Mouse (Mus musculus) hindbrain, postnatal 0 days (tissue): Measurements from ENCODE around the gene Gm10974. TPM values are rescaled to one million over a fixed set of nuclear protein-coding genes. Genes with fewer than 3 reads are reported as not detected.

ENCODE experiments used
- ATAC-seq: fragments of 200-750 bp; cut with Nextera tagmentation; 2 replicates; pipeline ENCODE4 v1.8.0; 2017; ENCODE audit warnings: mild to moderate bottlenecking, moderate TSS enrichment, moderate library complexity
- DNase-seq: peaks from one replicate; pipeline ENCODE4 v3.0.0-alpha.2; 2015; ENCODE audit warnings: low spot score
- H3K27ac ChIP-seq: fragments of 300-500 bp; sonication (generic); 2 replicates; pipeline ENCODE4 v1.5.1; 2014; ENCODE audit warnings: mild to moderate bottlenecking
- H3K27me3 ChIP-seq: fragments of 300-500 bp; sonication (generic); 2 replicates; pipeline ENCODE4 v1.6.1; 2014; ENCODE audit warnings: low read length, mixed read lengths; ENCODE audit not compliant: insufficient read depth
- H3K36me3 ChIP-seq: fragments of 300-500 bp; sonication (generic); 2 replicates; pipeline ENCODE4 v1.6.1; 2014; ENCODE audit warnings: low read length, mixed read lengths; ENCODE audit not compliant: insufficient read depth
- H3K4me1 ChIP-seq: fragments of 300-500 bp; sonication (generic); 2 replicates; pipeline ENCODE4 v1.6.1; 2014; ENCODE audit warnings: antibody characterized with exemption, low read length, mixed read lengths; ENCODE audit not compliant: insufficient read depth
- H3K4me2 ChIP-seq: fragments of 300-500 bp; sonication (generic); 2 replicates; pipeline ENCODE4 v1.6.1; 2014; ENCODE audit warnings: low read depth, mild to moderate bottlenecking, low read length, moderate library complexity, mixed read lengths
- H3K4me3 ChIP-seq: fragments of 300-500 bp; sonication (generic); 2 replicates; pipeline ENCODE4 v1.5.1; 2014; ENCODE audit warnings: low read length
- H3K9ac ChIP-seq: fragments of 300-500 bp; sonication (generic); replicated peaks from 2 replicates; pipeline ENCODE4 v1.6.1; 2014; ENCODE audit warnings: mild to moderate bottlenecking, low read length, moderate library complexity, mixed read lengths
- H3K9me3 ChIP-seq: fragments of 300-500 bp; sonication (generic); 2 replicates; pipeline ENCODE4 v1.6.1; 2016; ENCODE audit warnings: low read length, mixed read lengths
- CTCF ChIP-seq: IDR thresholded peaks from 2 replicates; pipeline ENCODE4 v1.5.1; 2016; ENCODE audit warnings: antibody characterized with exemption, control low read depth, low read depth
- WGBS: fragments of 180-500 bp; shearing (Covaris S2); extraction: QIAGEN DNeasy Blood & Tissue Kit; methylation state at CpG from one replicate; pipeline ENCODE4 v1.1.7; 2014; 5-methylcytosine and 5-hydroxymethylcytosine counted together
- polyA plus RNA-seq: library from polyadenylated mRNA; unstranded; fragments of >200 nt; fragmentation: Nextera tagmentation; extraction: Ambion mirVana; gene quantifications from 2 replicates; pipeline ENCODE4 v1.2.1, GENCODE M21; 2015
- total RNA-seq: library from RNA; depleted of rRNA; stranded (reverse); fragments of >200 nt; gene quantifications from 2 replicates; pipeline ENCODE4 v1.2.3, GENCODE M21; 2014

Gene Gm10974
- total and polyA plus RNA-seq, 2 experiments from 2014 or later, result not detected

DNA sequence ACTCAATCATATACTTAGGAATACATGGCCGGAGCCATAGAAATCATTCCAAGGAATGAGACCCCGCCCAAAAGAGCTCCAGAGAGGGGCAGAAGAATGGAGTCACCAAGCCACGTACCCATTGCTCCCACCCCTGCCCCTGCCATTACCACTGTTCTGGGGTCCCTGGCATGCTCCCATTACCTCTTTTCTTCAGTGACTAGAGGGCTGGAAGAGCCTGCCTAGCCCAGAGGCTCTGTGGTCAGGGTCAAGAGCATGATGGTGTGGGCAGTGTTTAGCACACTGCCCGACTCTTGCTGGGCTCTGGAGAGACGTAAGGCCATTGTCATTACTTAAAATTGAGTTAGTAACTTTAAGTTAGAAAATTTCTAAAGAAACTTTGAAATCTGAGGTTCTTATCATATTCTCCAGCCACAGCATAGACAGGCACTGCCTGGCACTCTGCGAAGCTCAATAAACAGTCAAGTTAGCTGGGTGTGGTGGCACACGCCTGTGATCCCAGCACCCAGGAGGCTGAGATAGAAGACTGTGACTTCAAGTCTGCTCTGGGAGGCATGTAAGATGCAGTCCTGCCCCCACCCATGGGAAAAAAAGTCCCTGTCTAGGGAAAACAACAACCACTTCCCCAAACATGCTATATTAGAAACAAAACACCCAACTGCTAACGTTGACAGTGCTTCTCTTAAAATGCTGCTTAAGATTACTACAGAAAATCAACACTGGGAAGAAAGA, 9.7 kb upstream of the Gm10974 start:
- WGBS, result 93% methylated on average over 8 of the region's 8 CpGs
- DNase-seq (no peak), ATAC-seq (no peak)
- no peaks in the 10 kb centered on the region for H3K27me3 ChIP-seq
- H3K4me2 ChIP-seq, result no peak overlapping the region
- no peaks in the 10 kb centered on the region for H3K9me3 ChIP-seq
- H3K4me3 ChIP-seq, result no peak overlapping the region
- no peak overlapping the region for H3K27ac ChIP-seq
- H3K36me3 ChIP-seq, result no peaks in the 10 kb centered on the region
- H3K9ac ChIP-seq, result no peak overlapping the region
- no peak for TF ChIP-seq CTCF
- no peaks in the 10 kb centered on the region for H3K4me1 ChIP-seq

GRCm38 (mm10) chr7:66358461-66358860, 7.2 kb upstream of the Gm10974 start:
- no peak overlapping the region for H3K27ac ChIP-seq
- no peak overlapping the region for H3K9ac ChIP-seq
- 94% methylated on average over 3 of the region's 3 CpGs for WGBS
- no peaks in the 10 kb centered on the region for H3K27me3 ChIP-seq
- no peak overlapping the region for H3K4me2 ChIP-seq
- no peak for DNase-seq
- H3K4me1 ChIP-seq, result no peaks in the 10 kb centered on the region
- H3K36me3 ChIP-seq, result no peaks in the 10 kb centered on the region
- H3K4me3 ChIP-seq, result no peak overlapping the region
- no peak for TF ChIP-seq CTCF
- 0 out of 2 replicates have a peak, but pooled peaks cover 2% of the 10 kb centered on the region for H3K9me3 ChIP-seq
- no peak for ATAC-seq

DNA sequence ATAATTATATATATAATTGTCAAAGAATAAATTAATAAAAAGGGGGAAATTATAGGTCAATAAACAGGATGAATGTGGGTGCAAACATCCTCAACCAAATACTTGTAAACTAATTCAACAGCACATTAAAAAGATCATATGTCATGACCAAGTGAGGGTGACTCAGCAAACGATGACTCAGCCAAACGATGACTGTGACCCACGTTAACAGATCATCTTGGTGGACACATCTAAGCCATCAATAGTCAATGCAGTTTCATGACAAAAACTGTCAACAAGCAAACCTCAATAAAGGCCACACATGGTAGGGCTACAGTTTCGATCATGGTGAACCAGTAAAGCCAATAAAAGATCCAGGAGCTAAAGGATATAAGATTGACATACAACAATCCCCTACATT, 6.7 kb upstream of the Gm10974 start:
- H3K4me1 ChIP-seq, result no peaks in the 10 kb centered on the region
- no peak for TF ChIP-seq CTCF
- DNase-seq (no peak), ATAC-seq (no peak)
- H3K9ac ChIP-seq, result no peak overlapping the region
- no peaks in the 10 kb centered on the region for H3K27me3 ChIP-seq
- H3K9me3 ChIP-seq, result 0 out of 2 replicates have a peak, but pooled peaks cover 2% of the 10 kb centered on the region
- no peak overlapping the region for H3K4me3 ChIP-seq
- H3K27ac ChIP-seq, result no peak overlapping the region
- H3K4me2 ChIP-seq, result no peak overlapping the region
- H3K36me3 ChIP-seq, result no peaks in the 10 kb centered on the region
- WGBS, result 92% methylated on average over 4 of the region's 4 CpGs

DNA sequence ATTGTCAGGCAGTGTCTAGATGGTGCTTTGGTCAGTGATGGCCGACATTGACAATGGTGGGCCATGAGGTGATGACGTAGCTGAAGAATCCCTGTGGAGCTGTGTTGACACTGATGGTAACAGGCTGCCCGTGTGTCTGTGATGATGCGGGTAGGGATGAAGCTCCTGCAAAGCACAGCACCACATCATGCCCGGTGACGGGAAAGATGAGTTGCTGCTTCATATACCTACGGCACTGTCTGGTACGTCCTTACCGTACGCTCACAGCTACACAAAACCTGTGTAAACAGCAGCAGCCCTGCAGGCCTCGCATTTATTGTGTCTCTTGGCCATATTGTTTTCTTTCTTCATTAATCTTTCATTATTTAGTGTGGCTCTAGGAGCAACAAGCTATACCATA, 1.2 kb upstream of the Gm10974 start:
- Histone ChIP-seq H3K4me2 (no peak overlapping the region), H3K36me3 (no peaks in the 10 kb centered on the region), H3K4me3 (no peak overlapping the region), H3K9me3 (0 out of 2 replicates have a peak, but pooled peaks cover 2% of the 10 kb centered on the region), H3K9ac (no peak overlapping the region), H3K27me3 (no peaks in the 10 kb centered on the region), H3K4me1 (no peaks in the 10 kb centered on the region), H3K27ac (no peak overlapping the region)
- DNase-seq (no peak), ATAC-seq (no peak)
- TF ChIP-seq CTCF, result no peak
- WGBS, result 92% methylated on average over 11 of the region's 11 CpGs

DNA sequence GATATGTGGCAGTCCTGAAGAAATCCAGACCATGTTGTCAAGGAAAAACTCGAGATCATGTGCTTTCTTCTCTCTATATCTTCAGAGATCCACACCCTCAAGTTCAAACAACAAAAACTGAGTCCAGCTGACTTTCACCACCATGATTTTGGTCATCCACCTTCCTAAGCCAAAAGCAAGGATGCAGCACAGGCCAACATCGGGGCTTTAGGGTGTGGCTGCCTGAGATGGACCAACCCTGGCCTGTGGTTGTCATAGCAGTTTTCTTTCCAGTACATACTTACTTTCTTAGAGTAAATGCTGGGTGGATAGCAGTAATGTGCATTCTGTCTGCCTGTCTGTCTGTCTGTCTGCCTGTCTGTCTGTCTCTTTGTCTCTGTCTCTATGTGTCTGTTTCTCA, 294 bp upstream of the Gm10974 start:
- no peak for TF ChIP-seq CTCF
- ATAC-seq, result no peak
- WGBS, result 78% methylated on average over 2 of the region's 2 CpGs
- Histone ChIP-seq H3K27me3 (no peaks in the 10 kb centered on the region), H3K4me3 (no peak overlapping the region), H3K9me3 (0 out of 2 replicates have a peak, but pooled peaks cover 2% of the 10 kb centered on the region), H3K4me2 (no peak overlapping the region), H3K27ac (no peak overlapping the region), H3K9ac (no peak overlapping the region), H3K4me1 (no peaks in the 10 kb centered on the region), H3K36me3 (no peaks in the 10 kb centered on the region)
- DNase-seq, result no peak

DNA sequence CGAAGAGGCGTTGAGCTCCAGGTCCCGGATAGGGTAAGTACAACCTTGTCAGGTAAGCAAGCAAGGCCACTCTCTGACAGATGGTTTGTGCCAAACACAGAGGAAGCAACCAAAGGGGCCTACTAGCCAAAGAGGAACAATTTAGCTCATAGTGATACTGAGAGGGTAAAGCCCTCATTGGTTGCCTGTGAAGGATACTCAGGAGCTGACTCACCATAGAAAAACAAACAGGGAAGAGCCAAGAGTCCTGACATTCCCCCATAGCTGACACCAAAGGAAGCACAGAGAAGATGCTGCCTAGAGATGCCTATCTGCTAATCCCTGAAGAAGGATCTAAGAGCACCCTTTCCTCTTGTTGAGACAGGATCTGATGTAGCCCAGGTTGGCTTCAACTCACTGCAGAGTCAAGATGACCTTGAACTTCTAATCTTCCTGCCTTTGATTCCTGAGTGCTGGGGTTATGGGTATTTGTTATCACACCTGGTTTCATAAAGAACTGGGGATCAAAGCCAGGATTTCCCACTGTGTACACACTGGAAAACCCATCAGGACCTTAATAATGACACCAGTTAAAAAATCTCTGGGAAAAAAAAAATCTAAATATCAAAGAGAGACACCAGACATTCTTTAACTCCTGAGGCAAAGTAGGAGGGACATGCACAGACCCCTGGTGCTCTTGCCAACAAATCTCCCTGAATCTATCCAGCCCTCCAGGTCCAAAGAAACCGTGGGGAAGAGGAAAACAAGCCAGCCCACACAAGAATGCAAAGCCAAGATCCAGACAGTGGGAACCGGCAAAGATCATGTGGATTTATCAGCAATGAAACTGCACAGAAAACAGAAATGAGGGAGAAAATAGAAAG, 3.6 kb downstream of the Gm10974 start:
- Histone ChIP-seq H3K4me3 (no peak overlapping the region), H3K4me2 (no peak overlapping the region), H3K9ac (no peak overlapping the region), H3K9me3 (no peaks in the 10 kb centered on the region), H3K27ac (no peak overlapping the region), H3K27me3 (no peaks in the 10 kb centered on the region), H3K4me1 (no peaks in the 10 kb centered on the region), H3K36me3 (no peaks in the 10 kb centered on the region)
- 69% methylated on average over 5 of the region's 5 CpGs for WGBS
- DNase-seq (no peak), ATAC-seq (no peak)
- no peak for TF ChIP-seq CTCF
